Mouse (Mus musculus) urinary bladder, postnatal 10 days (tissue): ENCODE data around the gene Hcfc1.
A peak's percentile ranks its signal among the peaks of the same experiment; 100 is the strongest.

Experiments
- DNase-seq: peaks from one replicate; pipeline ENCODE4 v3.0.0; 2022; ENCODE audit warnings: low spot score

The Hcfc1 gene

GRCm38 (mm10) chrX:73941860-73942259 lies 24.3 kb downstream of the Hcfc1 start:
- DNase-seq: no peak

- no peak for DNase-seq
Measured at GRCm38 (mm10) chrX:73931871-73932270, 34.3 kb downstream of the Hcfc1 start.

- no peak for DNase-seq
Measured at GRCm38 (mm10) chrX:73930402-73931062, 35.6 kb downstream of the Hcfc1 start, which contains the start of gene Renbp. Gene Renbp, minus strand, starts transcription at chrX:73930850.

- DNase-seq: no peak
Measured at GRCm38 (mm10) chrX:73922550-73922882, 43.6 kb downstream of the Hcfc1 start.

- peak; percentile 42 for DNase-seq
Measured at GRCm38 (mm10) chrX:73921823-73922549, 44.2 kb downstream of the Hcfc1 start, which contains the start of the genes Arhgap4 and Naa10. Gene Arhgap4, minus strand, starts transcription at chrX:73921870. Gene Naa10, minus strand, starts transcription at chrX:73921944.

- DNase-seq: no peak
Measured at GRCm38 (mm10) chrX:73921285-73921822, 44.8 kb downstream of the Hcfc1 start.

- no peak for DNase-seq
Measured at GRCm38 (mm10) chrX:73918631-73919030, 47.5 kb downstream of the Hcfc1 start.

- DNase-seq: no peak
Measured at GRCm38 (mm10) chrX:73916945-73917344, 49.2 kb downstream of the Hcfc1 start.

GRCm38 (mm10) chrX:73914827-73915703 lies 51.1 kb downstream of the Hcfc1 start:
- peak; percentile 45 for DNase-seq

- no peak for DNase-seq
Measured at GRCm38 (mm10) chrX:73911588-73911987, 54.6 kb downstream of the Hcfc1 start.

GRCm38 (mm10) chrX:73911156-73911555 lies 55.0 kb downstream of the Hcfc1 start:
- no peak for DNase-seq

GRCm38 (mm10) chrX:73910451-73910850 lies 55.7 kb downstream of the Hcfc1 start:
- no peak for DNase-seq

- DNase-seq: no peak
Measured at GRCm38 (mm10) chrX:73910049-73910448, 56.1 kb downstream of the Hcfc1 start.

GRCm38 (mm10) chrX:73897959-73898358 lies 68.2 kb downstream of the Hcfc1 start:
- no peak for DNase-seq

- no peak for DNase-seq
Measured at GRCm38 (mm10) chrX:73895719-73896118, 70.4 kb downstream of the Hcfc1 start, which contains the start of gene L1cam. Gene L1cam, minus strand, starts transcription at chrX:73896105.

GRCm38 (mm10) chrX:73892833-73893232 lies 73.3 kb downstream of the Hcfc1 start:
- DNase-seq: no peak
